Mouse (Mus musculus) limb, embryonic 13.5 days (tissue): ENCODE results near the gene Cyp2r1. TPM values are rescaled to one million over a fixed set of nuclear protein-coding genes. Genes with fewer than 3 reads are reported as not detected.

Source experiments
- polyA plus RNA-seq: library from polyadenylated mRNA; unstranded; fragments of >200 nt; fragmentation: Nextera tagmentation; extraction: Ambion mirVana; gene quantifications from 2 replicates; pipeline ENCODE4 v1.2.1, GENCODE M21; 2015

Cyp2r1 gene
- polyA plus RNA-seq, 1 experiment from 2014 or later = 2.4 TPM

Other genes starting within 250 kb of the Cyp2r1 start
- gene Pde3b, start 147.7 kb downstream of the Cyp2r1 start, polyA plus RNA-seq = 4.1 and 5.3 TPM in 2 replicates
- gene Calca, start 73.4 kb upstream of the Cyp2r1 start, polyA plus RNA-seq = 4.4 and 4.8 TPM in 2 replicates
- 0.65 and 1.5 TPM in 2 replicates for gene Calcb, start 155.7 kb upstream of the Cyp2r1 start, polyA plus RNA-seq
- 3.0 and 3.5 TPM in 2 replicates for gene Insc, start 180.7 kb upstream of the Cyp2r1 start, polyA plus RNA-seq